Mouse (Mus musculus) megakaryocyte, embryonic 14.5 days (primary cell): ENCODE results near the gene C1rl.

Source experiments
- FLI1 ChIP-seq: IDR thresholded peaks from 2 replicates; pipeline ENCODE4 v1.6.1; 2012; ENCODE audit warnings: low read length, inconsistent platforms, mixed read lengths
- GATA1 ChIP-seq: IDR thresholded peaks from 3 replicates; pipeline ENCODE4 v1.6.1; 2012; ENCODE audit warnings: mixed read lengths, low read length, inconsistent platforms, borderline replicate concordance

DNA sequence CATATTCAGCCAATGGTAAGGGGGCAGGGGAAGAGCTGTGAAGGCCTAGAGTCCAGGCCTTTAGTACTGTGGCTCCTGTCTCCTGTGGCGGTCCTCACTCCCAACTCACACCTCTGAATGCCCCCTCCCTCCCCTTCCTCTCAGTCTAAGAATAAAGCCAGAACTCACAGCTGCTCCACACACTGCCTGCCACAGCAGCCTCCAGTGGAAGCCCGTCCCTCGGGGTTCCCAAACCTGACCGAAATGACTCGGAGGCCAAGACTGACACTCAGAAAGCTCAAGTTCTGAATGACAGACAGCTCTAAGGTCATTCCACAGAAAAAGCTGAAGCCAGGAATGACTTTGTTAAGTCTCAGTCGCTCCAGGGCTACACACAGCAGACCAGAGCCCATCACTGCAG is 27.2 kb upstream of the C1rl start:
- TF ChIP-seq GATA1 (no peak), FLI1 (no peak)
